Mouse (Mus musculus) intestine, embryonic 15.5 days (tissue): Measurements from ENCODE around the gene Theg. TPM values are rescaled to one million over a fixed set of nuclear protein-coding genes. Genes with fewer than 3 reads are reported as not detected.
A peak's percentile ranks its signal among the peaks of the same experiment; 100 is the strongest.

ENCODE experiments used
- ATAC-seq: fragments of 200-750 bp; cut with Nextera tagmentation; 2 replicates; pipeline ENCODE4 v1.8.0; 2017; ENCODE audit warnings: moderate TSS enrichment, moderate library complexity
- H3K27ac ChIP-seq: fragments of 300-500 bp; sonication (generic); 2 replicates; pipeline ENCODE4 v1.5.1; 2015; ENCODE audit warnings: mild to moderate bottlenecking, inconsistent platforms
- H3K27me3 ChIP-seq: fragments of 300-500 bp; sonication (generic); replicated peaks from 2 replicates; pipeline ENCODE4 v1.6.1; 2015; ENCODE audit warnings: inconsistent platforms
- H3K36me3 ChIP-seq: fragments of 300-500 bp; sonication (generic); 2 replicates; pipeline ENCODE4 v1.6.1; 2015; ENCODE audit warnings: inconsistent platforms
- H3K4me1 ChIP-seq: fragments of 300-500 bp; sonication (generic); replicated peaks from 2 replicates; pipeline ENCODE4 v1.6.1; 2015; ENCODE audit warnings: inconsistent platforms
- H3K4me2 ChIP-seq: fragments of 300-500 bp; sonication (generic); replicated peaks from 2 replicates; pipeline ENCODE4 v1.6.1; 2015; ENCODE audit warnings: mild to moderate bottlenecking, inconsistent platforms
- H3K4me3 ChIP-seq: fragments of 300-500 bp; sonication (generic); replicated peaks from 2 replicates; pipeline ENCODE4 v1.5.1; 2015; ENCODE audit warnings: inconsistent platforms
- H3K9ac ChIP-seq: fragments of 300-500 bp; sonication (generic); 2 replicates; pipeline ENCODE4 v1.6.1; 2015; ENCODE audit warnings: inconsistent platforms
- H3K9me3 ChIP-seq: fragments of 300-500 bp; sonication (generic); 2 replicates; pipeline ENCODE4 v1.6.1; 2016; ENCODE audit warnings: inconsistent platforms
- WGBS: fragments of 180-500 bp; shearing (Covaris S2); methylation state at CpG from one replicate; pipeline ENCODE4 v1.1.7; 2015; 5-methylcytosine and 5-hydroxymethylcytosine counted together
- polyA plus RNA-seq: library from polyadenylated mRNA; unstranded; fragments of >200 nt; fragmentation: Nextera tagmentation; extraction: Ambion mirVana; gene quantifications from 2 replicates; pipeline ENCODE4 v1.2.1, GENCODE M21; 2015

Gene Theg
- polyA plus RNA-seq, 1 experiment from 2014 or later, result not detected

DNA sequence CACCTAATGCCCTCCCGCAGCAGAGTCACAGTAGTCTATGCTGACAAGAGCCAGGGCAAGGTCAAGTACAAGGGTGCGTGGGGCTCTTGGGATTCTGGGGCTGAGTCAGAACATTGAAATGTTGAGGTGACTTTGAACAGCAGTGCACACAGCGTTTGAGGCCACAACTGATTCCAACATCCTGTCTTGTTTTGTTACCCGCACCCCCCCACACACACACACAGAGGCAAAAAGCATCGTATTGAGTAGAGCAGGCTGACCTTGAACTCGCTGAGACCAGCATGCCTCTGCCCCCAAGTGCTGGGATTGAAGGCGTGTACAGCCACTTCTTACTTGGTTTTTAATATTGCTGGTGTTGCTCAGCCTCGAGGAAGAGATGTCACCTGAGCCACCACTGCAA lies 12.8 kb downstream of the Theg start:
- no peak for ATAC-seq
- no peak overlapping the region for H3K9ac ChIP-seq
- no peak overlapping the region for H3K27ac ChIP-seq
- no peaks in the 10 kb centered on the region for H3K4me1 ChIP-seq
- H3K36me3 ChIP-seq, result no peaks in the 10 kb centered on the region
- H3K4me3 ChIP-seq, result no peak overlapping the region
- no peaks in the 10 kb centered on the region for H3K27me3 ChIP-seq
- no peaks in the 10 kb centered on the region for H3K9me3 ChIP-seq
- WGBS, result 77% methylated on average over 8 of the region's 8 CpGs
- H3K4me2 ChIP-seq, result no peak overlapping the region

DNA sequence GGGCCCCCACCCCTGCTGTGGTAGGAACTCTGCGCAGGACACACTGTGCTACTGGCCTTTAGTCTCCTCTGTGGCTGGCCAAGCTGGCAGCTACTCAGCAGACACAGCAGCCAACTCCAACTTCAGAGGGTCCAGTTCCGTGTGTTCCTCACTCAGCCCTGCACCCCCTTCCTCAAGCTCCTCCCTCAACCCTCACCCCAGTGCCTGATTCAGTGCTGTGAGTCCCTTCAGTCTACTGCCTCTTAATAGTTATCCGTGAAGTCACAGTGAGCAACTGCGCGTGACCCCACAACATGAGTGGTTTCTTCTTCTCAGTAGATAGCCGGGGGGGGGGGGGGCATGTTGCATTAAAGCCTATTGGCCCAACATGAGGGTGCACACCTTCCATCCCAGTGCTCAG lies 13.5 kb downstream of the Theg start:
- Histone ChIP-seq H3K9me3 (no peaks in the 10 kb centered on the region), H3K4me1 (no peaks in the 10 kb centered on the region), H3K27me3 (no peaks in the 10 kb centered on the region), H3K9ac (no peak overlapping the region), H3K36me3 (no peaks in the 10 kb centered on the region), H3K4me3 (no peak overlapping the region), H3K4me2 (no peak overlapping the region), H3K27ac (no peak overlapping the region)
- no peak for ATAC-seq
- WGBS, result 87% methylated on average over 6 of the region's 6 CpGs

DNA sequence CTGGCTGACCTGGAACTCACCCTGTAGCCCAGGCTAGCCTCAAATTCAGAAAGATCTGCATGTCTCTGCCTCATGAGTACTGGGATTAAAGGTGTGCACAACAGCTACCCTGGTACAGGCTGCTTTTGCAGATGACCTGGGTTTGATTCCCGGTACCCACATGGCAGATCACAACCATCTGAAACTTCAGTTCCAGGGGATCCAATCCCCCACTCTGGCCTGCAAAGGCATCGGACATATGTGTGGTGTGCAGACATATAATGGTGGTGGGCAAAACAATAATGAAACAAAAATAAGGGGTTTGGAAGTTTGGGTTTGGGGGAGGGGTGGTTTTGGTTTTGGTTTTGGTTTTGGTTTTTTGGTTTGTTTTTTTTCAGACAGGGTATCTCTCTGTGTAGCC lies 15.8 kb downstream of the Theg start:
- Histone ChIP-seq H3K27me3 (no peaks in the 10 kb centered on the region), H3K27ac (no peak overlapping the region), H3K9me3 (no peaks in the 10 kb centered on the region), H3K4me2 (no peak overlapping the region), H3K4me1 (no peaks in the 10 kb centered on the region), H3K4me3 (no peak overlapping the region), H3K9ac (no peak overlapping the region), H3K36me3 (no peaks in the 10 kb centered on the region)
- ATAC-seq, result no peak
- WGBS, result 88% methylated on average over 2 of the region's 2 CpGs

DNA sequence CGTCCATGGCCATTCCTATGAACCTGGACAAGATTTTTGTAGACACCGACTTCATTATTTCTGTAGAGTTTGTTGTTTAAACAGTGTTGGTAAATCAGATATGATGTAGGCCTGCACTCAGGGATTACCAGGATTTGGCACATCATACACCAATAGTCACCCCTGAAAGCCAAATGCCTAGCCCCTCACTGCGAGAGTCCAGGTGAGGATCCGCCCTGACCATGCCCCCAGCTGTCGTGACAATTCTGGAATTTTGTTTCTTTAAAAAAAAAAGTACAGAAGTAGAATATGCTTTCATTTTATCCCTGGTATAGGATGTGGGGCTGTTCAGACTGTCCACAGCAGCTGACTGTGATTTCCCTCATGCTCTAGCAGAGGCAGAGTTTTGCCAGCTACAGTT lies 17.2 kb downstream of the Theg start:
- Histone ChIP-seq H3K4me3 (no peak overlapping the region), H3K4me2 (no peak overlapping the region), H3K36me3 (no peaks in the 10 kb centered on the region), H3K9ac (no peak overlapping the region), H3K27me3 (no peaks in the 10 kb centered on the region), H3K4me1 (no peaks in the 10 kb centered on the region), H3K9me3 (no peaks in the 10 kb centered on the region), H3K27ac (no peak overlapping the region)
- no peak for ATAC-seq
- WGBS, result 89% methylated on average over 5 of the region's 5 CpGs

DNA sequence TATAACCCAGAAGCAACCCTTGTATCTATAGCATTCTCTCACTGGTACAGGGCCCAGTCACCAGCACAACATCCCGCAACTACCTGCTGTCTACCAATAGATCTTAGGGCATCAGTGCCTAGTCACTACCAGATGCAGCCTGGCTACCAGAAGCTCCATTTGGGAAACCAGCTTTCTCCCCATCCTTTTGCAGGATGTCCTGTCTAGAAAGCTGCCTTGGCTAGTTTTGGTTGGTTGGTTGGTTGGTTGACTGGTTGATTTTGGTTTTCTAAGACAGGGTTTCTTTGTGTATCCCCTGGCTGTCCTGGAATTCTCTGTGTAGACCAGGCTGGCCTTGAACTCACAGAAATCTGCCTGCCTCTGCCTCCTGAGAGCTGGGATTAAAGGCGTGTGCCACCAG lies 27.4 kb downstream of the Theg start:
- 86% methylated on average over 2 of the region's 2 CpGs for WGBS
- no peaks in the 10 kb centered on the region for H3K27me3 ChIP-seq
- ATAC-seq, result no peak

DNA sequence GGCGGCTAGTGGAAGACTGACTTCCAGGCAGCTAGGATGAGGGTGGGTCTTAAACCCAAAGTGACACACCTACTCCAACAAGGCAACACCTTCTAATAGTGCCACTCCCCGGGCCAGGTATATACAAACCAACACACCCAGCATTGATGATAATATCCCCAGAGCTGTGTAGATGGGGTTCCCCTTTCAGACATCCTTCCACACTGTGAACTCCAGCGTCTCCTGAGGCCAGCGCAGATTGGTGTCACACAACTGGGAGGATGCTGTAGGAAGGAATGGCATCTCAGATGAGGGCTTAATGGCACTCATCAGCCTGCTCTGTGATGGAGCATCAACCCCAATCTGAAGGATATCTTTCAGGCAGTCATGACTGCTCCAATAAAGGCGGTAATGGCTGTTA lies 29.6 kb downstream of the Theg start:
- Histone ChIP-seq H3K36me3 (no peaks in the 10 kb centered on the region), H3K4me2 (no peak overlapping the region), H3K4me3 (no peak overlapping the region), H3K27ac (no peak overlapping the region), H3K27me3 (no peaks in the 10 kb centered on the region), H3K9ac (no peak overlapping the region), H3K9me3 (no peaks in the 10 kb centered on the region), H3K4me1 (peaks cover 23% of the 10 kb centered on the region)
- no peak for ATAC-seq
- 92% methylated on average over 5 of the region's 5 CpGs for WGBS

More for the DNA sequence above, 27.4 kb downstream of the Theg start:
- Histone ChIP-seq H3K4me2 (no peak overlapping the region), H3K9me3 (no peaks in the 10 kb centered on the region), H3K36me3 (no peaks in the 10 kb centered on the region), H3K4me1 (peaks cover 5% of the 10 kb centered on the region), H3K9ac (no peak overlapping the region), H3K27ac (no peak overlapping the region), H3K4me3 (no peak overlapping the region)

DNA sequence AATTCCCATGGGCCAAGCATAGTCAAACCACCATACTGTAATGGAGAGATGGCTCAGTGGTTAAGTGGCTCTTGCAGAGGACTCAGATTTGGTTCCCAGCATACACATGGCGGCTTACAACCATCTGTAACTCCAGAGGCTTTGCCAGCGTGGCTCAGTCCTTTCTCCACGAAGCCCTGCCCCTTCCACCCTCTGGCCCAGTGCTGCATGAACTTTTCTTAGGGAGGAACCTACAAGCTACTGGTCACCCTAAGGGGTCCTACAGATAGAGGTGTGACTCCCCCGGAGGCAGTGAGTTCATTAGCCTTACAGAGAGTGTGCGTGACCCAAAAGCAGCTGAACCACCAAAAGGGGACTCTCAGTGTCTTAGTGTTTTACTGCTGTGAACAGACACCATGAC lies 30.2 kb downstream of the Theg start:
- no peak overlapping the region for H3K4me3 ChIP-seq
- no peak overlapping the region for H3K9ac ChIP-seq
- no peaks in the 10 kb centered on the region for H3K36me3 ChIP-seq
- no peak overlapping the region for H3K27ac ChIP-seq
- no peaks in the 10 kb centered on the region for H3K27me3 ChIP-seq
- no peak for ATAC-seq
- WGBS, result 92% methylated on average over 5 of the region's 5 CpGs
- peaks cover 27% of the 10 kb centered on the region for H3K4me1 ChIP-seq
- no peak overlapping the region for H3K4me2 ChIP-seq
- no peaks in the 10 kb centered on the region for H3K9me3 ChIP-seq

DNA sequence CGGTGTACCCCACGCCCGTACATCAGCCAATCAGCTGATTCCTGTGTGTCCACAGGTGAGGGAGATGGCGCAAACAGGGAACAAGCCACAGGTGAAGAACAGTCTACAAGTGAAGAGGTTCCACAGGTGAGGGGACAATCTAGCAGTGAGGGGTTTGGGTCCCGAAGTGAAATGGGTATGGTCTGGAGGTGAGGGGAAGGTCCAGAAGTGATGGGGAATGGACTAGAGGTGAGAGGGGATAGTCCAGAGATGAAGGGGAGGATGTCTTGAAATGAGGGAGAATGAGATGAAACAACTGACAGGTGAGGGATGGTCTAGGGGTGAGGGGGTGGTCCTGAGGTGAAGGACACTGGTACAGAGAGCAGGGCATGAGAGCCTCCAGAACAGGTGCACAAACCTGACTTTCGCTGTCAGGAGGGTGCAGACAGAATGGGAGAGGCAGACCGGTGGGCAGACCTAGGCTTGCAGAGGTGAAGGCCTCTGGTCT lies 31.9 kb downstream of the Theg start:
- ATAC-seq, result peak; percentile 18
- H3K4me2 ChIP-seq, result peak overlapping the region; percentile 78
- H3K27ac ChIP-seq, result no peak overlapping the region
- 25% methylated on average over 7 of the region's 7 CpGs for WGBS
- no peaks in the 10 kb centered on the region for H3K36me3 ChIP-seq
- peak overlapping the region; percentile 93 for H3K9ac ChIP-seq
- peaks cover 27% of the 10 kb centered on the region for H3K4me1 ChIP-seq
- no peaks in the 10 kb centered on the region for H3K9me3 ChIP-seq
- no peaks in the 10 kb centered on the region for H3K27me3 ChIP-seq
- peak overlapping the region; percentile 94 for H3K4me3 ChIP-seq

DNA sequence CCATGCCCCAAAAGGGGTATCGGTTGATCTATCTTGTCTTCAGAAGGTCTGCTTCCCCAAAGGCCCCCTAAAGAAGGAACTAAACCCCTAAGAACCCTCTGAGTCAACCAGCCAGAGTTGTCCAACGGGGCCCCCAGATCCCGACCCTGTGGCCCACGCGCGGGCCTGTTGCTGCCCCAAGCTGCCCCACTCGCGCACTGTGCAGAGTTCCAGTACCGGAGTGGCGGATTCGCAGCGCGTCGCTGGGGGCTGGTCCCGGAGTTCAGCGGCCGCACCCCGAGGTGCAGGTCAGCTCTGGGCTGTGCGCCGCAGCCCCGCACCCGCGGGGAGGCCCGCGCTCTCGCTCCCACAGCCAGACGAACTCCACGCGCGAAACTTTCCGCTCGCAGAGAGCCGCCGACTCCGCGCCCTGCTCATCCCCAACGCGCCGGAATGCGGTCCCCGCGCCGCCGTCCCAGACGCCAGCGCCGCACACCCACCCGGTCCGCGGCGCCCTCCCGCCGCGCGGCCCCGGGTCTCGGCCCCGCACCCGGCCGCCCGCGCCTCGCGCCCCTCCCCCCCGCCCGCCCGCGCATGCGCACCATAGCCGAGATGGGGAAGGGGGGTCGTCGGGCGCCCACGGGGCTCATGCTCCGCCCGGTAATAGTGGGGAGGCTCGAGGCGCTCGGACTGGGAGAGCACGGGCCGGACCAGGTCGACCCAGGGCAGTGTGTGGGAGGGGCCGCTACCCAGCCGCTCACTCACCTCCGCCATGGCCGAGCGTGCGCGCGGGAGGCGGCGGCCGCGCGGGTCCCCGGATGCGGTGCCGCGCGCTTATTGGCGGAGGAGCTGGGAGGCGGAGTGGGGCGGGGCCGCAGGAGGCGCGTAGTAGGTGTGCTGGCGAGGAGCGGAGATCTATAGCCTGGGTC lies 32.5 kb downstream of the Theg start, which contains the start of gene Mier2:
Gene Mier2 (minus strand): TSS at position 870 of the 908 bp plus-strand sequence.
- H3K27ac ChIP-seq, result peak within 1 kb of the TSS; percentile 40; the same call in 1 of the 2 replicates

DNA sequence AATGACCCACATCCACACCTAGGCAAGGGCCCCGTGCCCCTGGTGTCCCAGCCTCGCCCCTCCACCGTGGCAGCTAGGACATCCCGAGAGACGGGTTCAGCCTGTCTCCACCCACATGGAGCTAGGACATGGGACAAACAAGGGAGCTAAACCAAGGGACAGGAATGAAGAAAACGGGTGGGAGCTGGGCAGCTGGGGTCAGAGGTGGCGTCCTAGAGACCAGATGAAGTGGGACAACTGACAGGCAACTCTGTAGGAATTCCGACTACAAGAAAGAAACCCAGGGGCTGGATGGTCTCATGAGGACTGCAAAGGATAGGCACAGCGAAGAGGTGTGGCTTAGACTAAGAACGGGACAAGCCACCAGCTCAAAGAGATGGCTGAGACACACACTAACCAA lies 33.4 kb downstream of the Theg start:
- peaks cover 13% of the 10 kb centered on the region for H3K36me3 ChIP-seq
- H3K9ac ChIP-seq, result peak overlapping the region; percentile 93
- H3K9me3 ChIP-seq, result no peaks in the 10 kb centered on the region
- WGBS, result 24% methylated on average over 10 of the region's 10 CpGs
- peak overlapping the region; percentile 78 for H3K4me2 ChIP-seq
- H3K4me3 ChIP-seq, result peak overlapping the region; percentile 94
- 0 out of 2 replicates have a peak, but pooled peaks have one; percentile 26 for ATAC-seq
- no peaks in the 10 kb centered on the region for H3K27me3 ChIP-seq
- H3K27ac ChIP-seq, result no peak overlapping the region
- peaks cover 27% of the 10 kb centered on the region for H3K4me1 ChIP-seq

More for the DNA sequence above, 32.5 kb downstream of the Theg start, which contains the start of gene Mier2:
- H3K9ac ChIP-seq, result peak within 1 kb of the TSS; percentile 93
- H3K4me2 ChIP-seq, result peak within 1 kb of the TSS; percentile 78
- H3K27me3 ChIP-seq, result no peaks in the 10 kb centered on the region
- WGBS, result under 1% methylated on average over 89 of the region's 108 CpGs
- no peaks in the 10 kb centered on the region for H3K9me3 ChIP-seq
- peak within 1 kb of the TSS; percentile 94 for H3K4me3 ChIP-seq
- peak; percentile 88 for ATAC-seq
- peaks cover 5% of the 10 kb centered on the region for H3K36me3 ChIP-seq
- H3K4me1 ChIP-seq, result peaks cover 27% of the 10 kb centered on the region

DNA sequence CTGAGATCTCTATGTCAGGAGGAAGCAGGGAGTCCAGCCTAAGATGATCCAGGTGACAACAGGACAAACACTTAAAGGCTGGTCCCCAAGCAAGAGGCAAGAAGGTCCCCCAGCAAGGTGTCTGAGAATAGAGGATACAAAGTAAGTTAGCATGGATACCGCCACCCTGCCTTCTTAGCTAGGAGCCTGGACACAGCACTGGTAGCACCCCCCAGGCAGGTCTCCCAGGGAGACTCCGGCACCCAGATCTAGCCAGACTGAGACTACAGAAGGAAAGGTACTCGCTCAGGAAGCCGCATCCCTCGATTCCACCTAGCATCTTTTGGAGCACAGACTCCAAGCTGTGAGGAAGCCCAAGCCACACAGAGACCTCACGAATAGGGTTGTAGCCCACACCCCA lies 34.0 kb downstream of the Theg start:
- 89% methylated on average over 6 of the region's 6 CpGs for WGBS
- Histone ChIP-seq H3K4me1 (peaks cover 27% of the 10 kb centered on the region), H3K4me3 (peak overlapping the region; percentile 94), H3K36me3 (peaks cover 17% of the 10 kb centered on the region), H3K27me3 (no peaks in the 10 kb centered on the region), H3K4me2 (peak overlapping the region; percentile 78), H3K27ac (no peak overlapping the region), H3K9me3 (no peaks in the 10 kb centered on the region), H3K9ac (no peak overlapping the region)
- ATAC-seq, result no peak

DNA sequence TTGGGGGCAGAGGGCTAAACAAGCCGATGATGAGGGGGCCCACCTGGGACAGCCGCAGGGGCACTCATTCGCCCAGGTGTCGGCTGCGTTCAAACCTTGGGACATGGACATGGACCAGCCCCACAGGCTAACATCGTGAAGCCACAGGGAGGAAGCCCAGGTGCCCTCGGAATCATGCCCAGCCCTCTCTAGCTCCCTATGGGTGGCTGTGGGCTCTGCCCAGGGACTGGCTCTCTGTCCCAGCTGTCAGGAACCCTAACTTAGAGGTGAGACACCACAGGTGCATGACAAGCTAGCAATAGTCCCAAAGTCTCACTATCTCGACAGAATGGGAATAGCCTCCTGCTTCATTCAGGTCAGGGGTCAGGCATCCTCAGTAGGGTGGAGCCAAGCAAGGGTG lies 34.6 kb downstream of the Theg start:
- H3K27me3 ChIP-seq, result no peaks in the 10 kb centered on the region
- no peaks in the 10 kb centered on the region for H3K9me3 ChIP-seq
- no peak overlapping the region for H3K4me3 ChIP-seq
- peaks cover 27% of the 10 kb centered on the region for H3K4me1 ChIP-seq
- H3K9ac ChIP-seq, result no peak overlapping the region
- no peak overlapping the region for H3K4me2 ChIP-seq
- peaks cover 22% of the 10 kb centered on the region for H3K36me3 ChIP-seq
- no peak for ATAC-seq
- 81% methylated on average over 8 of the region's 8 CpGs for WGBS
- no peak overlapping the region for H3K27ac ChIP-seq

DNA sequence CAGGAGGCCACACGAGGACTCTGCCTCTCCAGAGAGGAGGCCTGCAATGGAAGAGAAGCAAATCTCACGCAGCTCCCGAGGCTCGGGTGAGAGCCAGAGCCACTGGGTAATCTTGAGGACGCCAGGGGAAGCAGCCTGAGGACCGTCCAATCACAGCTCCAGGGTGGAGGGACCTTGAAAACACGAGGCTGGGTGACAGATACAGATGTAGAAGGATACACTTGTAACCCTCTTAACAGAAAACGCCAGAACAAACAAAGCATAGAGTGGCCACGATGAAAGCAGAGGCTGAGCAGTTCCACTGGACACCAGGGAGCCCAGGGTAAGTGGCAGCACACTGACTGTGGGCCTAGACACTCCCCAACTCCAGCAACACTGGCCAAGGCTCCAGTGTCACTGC lies 36.8 kb downstream of the Theg start:
- 79% methylated on average over 9 of the region's 9 CpGs for WGBS
- no peak for ATAC-seq
- Histone ChIP-seq H3K4me3 (no peak overlapping the region), H3K9ac (no peak overlapping the region), H3K9me3 (no peaks in the 10 kb centered on the region), H3K4me1 (peaks cover 26% of the 10 kb centered on the region), H3K27me3 (no peaks in the 10 kb centered on the region), H3K27ac (no peak overlapping the region), H3K36me3 (peaks cover 41% of the 10 kb centered on the region), H3K4me2 (no peak overlapping the region)
